Mouse (Mus musculus) left cerebral cortex, postnatal 10 days (tissue): ENCODE results near the gene Acvr2b. TPM values are rescaled to one million over a fixed set of nuclear protein-coding genes. Genes with fewer than 3 reads are reported as not detected.

ENCODE experiments used
- DNase-seq, 2 experiments: peaks; one replicate each; pipeline ENCODE4 v3.0.0; 2021 to 2022; ENCODE audit warnings: low spot score in 2 of 2, mixed read lengths in 1 of 2; ENCODE audit errors: extremely low spot score in 1 of 2
- intact Hi-C: fragments of 180-260 bp; cut with DNase I; formaldehyde crosslinking; loops from one replicate; pipeline ENCODE4 v1.15.1; 2025
- total RNA-seq, 2 experiments: library from RNA; stranded (reverse); gene quantifications; 2 replicates each; pipeline ENCODE4 v1.2.3; 2021

The Acvr2b gene
- total RNA-seq, 2 experiments from 2014 or later, result 11.9 to 12.2 TPM

DNA sequence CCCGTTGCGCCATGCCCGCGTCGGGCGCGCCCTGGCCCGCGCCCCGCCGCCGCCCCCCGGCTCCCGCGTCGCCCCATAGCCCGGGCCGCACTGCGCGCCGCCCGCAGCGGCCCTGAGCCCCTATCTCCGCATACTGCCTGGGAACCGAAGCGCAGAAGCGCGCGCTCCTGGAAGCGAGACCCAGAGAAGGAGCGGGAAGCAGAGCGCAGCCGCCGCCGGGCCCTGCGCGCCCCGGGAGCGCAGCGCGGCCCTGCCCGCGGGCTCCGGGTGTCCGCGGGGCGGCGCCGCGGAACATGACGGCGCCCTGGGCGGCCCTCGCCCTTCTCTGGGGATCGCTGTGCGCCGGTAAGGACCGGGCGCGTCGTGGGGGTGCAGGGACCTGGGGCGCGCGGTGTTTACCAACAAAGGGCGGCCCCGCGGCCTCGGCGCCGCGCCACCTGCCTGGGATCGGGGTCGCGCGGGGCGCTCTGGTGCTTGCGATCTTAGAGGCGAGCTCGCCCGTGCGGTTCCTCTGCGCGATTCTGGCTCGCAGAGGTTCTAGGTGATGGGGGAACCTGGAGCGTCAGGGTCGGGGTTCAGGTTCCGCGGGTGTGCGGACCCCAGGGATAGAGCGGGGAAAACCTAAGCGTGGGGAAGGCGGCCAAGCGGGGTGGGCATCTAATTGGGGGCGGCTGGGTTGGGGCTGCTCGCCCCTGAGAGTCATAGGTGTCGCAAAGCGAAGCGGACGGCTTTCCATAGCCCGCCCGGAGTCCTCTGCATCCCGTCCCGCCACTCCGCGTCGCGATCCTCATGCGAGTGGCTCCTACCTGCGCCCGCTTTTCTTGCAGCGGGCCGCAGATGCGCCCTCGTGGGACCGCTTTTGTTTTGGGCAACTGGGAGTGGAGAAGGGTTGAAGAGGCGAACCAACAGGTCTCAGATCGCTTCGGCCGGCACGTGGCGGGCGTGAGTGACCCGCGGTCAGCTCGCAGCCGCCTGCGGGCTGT is 626 bp downstream of the Acvr2b start:
- peak in 1 of 2 experiments; percentile 72 for DNase-seq
- intact Hi-C loops, result no loop called here

DNA sequence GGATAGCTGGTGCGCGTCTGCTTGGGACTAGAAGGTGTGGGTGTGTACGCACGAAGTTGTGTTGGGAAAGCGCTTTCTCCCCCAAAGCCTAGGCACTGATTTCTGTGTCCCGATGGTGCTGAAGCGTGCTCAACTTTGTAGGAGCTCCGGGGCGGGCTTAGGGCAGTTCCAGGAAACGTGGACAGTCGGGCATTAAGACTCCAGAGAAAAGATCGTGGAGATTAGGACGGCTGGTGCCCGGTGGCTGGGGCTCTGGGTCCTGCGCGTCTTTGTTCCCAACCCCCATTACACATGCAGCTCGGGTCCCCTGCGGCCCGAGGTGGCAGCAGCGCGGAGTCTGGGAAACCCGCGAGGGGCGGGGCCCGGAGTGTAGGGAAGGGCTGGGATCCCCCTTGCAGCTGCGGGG is 1.3 kb downstream of the Acvr2b start:
- intact Hi-C loops, result no loop called here
- DNase-seq, result peak; percentile 23 to 75

DNA sequence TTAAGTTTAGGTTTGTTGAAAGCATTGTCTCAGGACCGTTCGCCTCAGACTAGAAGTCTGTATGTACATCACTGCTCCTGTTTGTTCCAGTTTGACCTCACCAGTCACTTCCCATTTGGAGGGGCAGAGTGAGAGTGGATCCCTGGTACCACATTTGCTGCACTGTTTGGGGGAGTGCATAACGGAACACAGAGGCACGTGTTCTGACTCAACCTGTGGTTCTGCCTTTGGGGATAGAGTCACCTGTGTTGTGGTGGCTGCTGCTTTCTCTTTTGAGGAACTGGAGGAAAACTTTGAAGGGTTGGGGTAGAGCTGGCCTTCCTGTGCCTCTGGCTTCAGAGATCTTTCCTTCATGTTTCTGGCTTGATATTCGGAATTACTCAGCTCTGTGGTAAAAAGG is 2.2 kb downstream of the Acvr2b start:
- intact Hi-C loops, result no loop called here
- DNase-seq, result no peak

DNA sequence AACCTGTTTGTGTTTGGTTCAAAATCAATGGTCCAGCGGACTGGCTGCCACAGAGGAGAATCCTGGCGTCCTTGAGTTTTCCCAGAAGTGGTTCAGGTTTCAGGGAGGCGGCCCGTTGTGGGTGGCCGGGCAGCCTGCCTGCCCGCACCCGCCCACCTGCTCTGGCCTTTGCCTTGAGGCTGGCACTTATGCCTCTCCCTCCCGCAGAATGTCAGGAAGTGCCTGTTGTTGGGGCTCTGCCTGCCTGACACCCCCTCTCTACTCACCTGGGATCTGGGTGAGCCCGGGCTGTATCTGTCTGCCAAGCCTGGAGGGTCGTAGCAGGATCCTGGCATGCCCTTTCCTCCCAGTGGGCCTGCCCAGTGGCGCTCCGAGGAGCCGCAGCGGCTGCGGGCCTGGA is 6.0 kb downstream of the Acvr2b start:
- DNase-seq, result no peak
- intact Hi-C loops, result no loop called here

DNA sequence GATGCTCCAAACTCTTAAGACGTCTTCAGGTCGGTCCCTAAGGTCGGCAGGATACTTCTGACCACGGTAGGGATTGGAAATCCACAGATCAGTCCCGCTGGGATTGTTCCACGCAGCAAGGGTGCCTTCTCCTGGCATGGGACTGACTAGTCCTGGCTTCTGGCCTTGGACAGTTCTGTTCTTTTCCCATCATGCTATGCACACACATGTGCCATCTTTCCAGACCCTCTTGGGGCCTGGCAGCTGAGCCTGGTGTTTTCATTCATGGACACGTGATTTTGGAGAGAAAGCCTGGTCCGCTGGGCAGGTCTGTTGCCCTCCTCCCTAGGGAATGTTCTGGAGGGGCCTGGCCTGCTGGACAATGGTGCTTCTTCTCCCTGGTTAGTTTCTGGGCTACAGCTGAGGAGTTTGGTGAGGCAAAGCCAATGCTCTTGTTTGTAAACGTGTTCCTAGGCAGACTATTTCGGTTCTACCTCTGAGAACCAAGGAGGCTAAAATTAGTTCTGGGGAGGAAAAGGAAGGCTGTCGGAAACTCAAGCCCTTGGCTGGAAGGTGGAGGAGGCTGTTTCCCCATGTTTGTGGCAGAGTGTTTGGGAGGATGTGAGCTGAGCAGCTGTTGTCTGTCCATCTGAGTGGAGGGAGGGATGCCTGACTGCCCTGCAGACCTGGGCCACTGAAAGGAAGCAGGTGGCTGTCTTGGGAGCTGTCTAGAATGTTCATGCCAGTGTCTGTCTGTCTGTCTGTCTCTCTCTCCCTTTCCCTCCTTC is 7.2 kb downstream of the Acvr2b start:
- no peak for DNase-seq
- intact Hi-C loops, result no loop called here

DNA sequence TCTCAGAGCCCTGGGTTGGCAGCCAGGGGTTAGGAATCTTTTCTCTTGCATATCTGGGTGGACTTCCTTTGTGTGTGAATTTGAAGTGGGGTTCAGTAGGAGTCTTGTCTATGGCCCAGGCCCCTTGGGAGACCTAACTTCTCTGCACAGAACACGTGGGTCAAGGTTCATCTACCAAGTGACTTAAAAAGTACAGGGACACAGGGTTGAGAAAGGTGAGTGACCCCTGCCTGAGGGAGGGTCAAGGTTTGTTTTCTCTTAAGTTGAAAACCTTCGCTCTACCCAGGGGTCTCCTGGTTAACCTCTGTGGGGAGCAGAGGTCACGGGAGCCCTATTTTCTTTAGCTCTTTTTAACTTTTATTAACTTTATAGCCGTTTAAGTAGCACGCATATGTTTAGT is 7.9 kb downstream of the Acvr2b start:
- DNase-seq, result no peak
- intact Hi-C loops, result no loop called here

DNA sequence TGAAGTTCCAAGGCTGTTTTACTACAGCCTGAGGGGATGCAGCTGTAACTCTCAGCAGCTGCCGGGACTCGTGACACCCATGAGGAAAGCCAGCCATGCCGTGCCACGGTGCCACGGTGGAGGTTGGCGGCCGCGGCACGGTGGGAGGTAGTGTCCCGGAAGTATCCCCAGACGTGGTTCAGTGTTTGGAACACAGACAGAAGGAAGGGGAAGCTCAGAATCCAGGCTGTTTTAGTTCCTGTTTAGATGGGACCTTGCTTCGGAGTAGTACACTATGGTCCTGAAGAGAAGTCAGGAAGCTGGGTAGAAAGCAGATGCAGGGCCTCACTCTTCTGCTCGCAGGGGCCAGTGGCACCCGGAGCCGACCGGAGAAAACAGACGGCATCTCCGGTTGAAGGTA is 16.1 kb downstream of the Acvr2b start:
- DNase-seq, result no peak
- intact Hi-C loops, result no loop called here

DNA sequence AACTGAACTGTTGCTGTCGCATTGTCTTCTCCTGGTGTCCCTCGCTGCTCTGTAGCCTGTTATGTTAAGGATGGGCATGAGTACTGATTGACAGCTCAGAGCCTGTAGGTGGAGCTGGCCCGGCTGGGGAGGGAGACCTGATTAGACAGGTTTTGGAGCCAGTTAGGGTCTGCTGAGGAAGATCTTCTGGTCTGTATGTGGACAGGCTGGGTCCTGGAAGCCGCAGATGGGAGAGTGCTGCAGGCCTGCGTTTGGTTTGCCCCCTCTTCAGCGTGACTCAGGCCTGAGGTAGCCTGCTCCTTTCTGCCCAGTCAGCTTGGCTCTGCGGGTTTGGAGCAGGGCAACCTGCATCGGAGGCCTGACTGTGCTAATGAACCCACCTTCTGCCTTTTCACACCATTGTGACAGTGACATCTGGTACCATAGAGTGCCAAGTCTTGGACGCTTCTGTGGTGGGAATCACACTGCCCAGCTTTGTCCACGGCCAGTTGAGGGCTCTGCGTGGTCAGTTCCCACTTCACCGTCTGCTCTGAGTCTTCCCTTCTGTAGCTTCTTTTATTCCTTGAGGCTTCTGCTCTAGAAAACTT is 18.0 kb downstream of the Acvr2b start:
- intact Hi-C loops, result no loop called here
- no peak for DNase-seq

DNA sequence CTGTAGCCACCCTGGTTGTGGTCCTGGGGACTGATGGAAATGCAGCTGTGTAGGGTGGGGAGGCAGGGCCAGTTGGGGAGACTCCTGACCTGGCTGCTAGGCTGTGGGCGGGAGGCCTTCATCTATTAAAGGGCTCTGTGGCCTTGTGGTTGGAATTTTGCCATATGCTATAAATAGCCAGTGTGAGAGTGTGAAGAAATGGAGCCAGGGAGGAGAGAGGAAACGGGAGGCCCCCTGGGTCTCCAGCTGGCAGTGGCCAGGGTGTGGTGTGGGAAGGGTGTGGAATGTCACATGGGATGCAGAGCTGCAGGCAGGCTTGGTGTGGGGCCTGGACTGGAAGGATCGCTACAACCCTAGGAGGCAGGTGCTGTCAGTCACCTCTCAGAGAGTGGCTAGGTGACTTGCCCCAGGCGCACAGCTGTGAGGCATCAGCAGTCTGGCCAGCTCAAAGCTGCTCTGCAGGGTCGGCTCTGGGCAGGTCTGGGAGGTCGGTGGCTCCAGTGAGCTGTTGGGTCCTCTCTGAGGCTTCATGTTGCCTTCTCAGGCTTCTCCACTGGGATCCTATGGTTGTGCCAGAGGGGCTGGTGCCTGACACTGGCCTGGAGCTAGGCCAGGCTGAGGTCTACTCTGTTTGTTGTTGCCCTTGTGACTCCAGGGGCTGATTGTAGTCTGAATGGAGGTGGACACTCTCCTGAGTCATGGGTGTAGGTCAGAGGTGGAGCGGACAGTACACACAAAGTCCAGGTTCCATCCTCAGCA is 23.5 kb downstream of the Acvr2b start:
- intact Hi-C loops, result loop anchor here (5.0 kb wide), 1 partner anchor 68 kb away; the partner anchor contains the start of gene Xylb
- peak in 1 of 2 experiments; percentile 71 for DNase-seq

DNA sequence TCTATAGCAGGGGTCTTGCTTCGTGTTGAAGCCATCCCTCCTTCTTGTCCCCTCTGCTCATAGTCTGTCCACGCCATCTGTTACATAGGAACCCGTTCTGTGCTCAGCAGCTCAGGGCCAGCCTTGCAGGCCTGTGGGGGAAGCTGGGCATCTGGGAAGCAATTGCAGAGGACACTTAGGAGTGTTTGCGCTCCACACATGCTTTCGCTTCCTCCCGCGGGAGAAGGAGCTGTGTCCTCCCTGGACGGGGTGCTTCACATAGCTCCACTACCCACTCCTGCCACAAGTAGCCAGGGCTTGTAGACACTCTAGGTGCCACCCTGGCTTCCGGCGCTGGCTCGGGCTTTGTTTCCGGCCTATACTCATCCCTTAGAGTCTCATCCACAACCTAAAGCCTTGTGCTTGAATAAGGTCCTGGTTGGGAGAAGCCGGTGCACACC is 24.1 kb downstream of the Acvr2b start:
- intact Hi-C loops, result loop anchor here (5.0 kb wide), 1 partner anchor 69 kb away; the partner anchor contains the start of gene Xylb

DNA sequence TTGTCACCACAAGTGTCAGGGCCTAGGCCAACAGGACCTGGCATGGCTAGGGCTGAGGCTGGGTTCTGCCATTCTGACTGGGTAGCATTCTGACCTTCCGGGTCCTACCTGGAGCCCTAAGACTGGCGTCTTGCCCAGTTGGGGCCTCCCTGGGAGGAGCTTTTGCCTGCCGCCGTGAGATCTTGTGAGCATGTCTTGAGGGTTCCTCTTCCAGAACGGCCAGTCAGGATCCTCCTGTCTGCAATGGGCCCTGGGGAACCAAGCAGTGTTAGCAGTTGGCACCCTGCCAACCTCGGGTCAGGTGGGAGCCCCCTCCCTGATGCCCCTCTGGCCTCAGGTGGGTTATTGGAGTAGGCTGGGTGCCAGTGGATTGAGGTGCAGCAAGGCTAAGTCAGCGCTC is 24.6 kb downstream of the Acvr2b start:
- no peak for DNase-seq
- intact Hi-C loops, result loop anchor here (5.0 kb wide), 1 partner anchor 69 kb away; the partner anchor contains the start of gene Xylb

More for the DNA sequence above, 24.1 kb downstream of the Acvr2b start:
- DNase-seq, result no peak

DNA sequence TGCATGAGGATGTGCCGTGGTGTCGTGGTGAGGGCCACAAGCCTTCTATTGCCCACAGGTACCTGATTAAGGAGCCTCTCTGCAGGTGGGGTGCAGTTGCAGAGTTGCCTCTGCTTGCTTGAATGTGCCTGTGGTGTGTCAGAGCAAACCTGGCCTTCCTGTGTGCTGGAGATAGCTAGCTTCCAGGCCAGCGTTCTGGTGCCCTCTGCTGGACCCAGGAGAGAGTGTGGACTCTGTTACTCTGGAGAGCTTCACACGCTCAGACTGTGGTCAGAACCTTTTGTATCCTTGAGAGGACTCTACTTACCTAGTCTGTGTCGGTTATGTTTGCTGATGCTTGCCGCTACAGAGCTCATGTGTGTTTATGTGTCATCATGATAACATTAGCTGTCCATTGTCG is 28.4 kb downstream of the Acvr2b start:
- intact Hi-C loops, result no loop called here

DNA sequence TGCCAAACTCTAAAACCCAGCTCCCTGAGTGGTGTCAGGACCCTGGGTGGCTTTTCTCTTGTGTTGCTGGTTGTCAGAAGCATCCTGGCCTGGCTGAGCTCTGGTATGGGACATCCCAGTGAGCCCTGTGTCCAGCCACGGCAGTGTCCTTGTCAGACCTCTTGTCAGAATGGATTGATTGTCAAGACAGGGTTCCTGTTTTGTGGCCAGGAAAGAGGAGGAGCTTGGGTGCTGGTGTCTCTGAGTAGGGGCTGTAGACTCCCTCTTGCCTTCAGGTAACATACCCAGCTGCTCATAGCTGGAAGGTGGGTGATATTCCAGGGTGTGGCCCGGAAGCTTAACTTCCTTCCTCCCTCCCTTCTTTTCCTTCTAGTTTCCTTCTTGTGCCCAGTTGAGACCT is 33.9 kb downstream of the Acvr2b start:
- no peak for DNase-seq
- intact Hi-C loops, result no loop called here

More for the DNA sequence above, 28.4 kb downstream of the Acvr2b start:
- peak; percentile 78 to 84 for DNase-seq

DNA sequence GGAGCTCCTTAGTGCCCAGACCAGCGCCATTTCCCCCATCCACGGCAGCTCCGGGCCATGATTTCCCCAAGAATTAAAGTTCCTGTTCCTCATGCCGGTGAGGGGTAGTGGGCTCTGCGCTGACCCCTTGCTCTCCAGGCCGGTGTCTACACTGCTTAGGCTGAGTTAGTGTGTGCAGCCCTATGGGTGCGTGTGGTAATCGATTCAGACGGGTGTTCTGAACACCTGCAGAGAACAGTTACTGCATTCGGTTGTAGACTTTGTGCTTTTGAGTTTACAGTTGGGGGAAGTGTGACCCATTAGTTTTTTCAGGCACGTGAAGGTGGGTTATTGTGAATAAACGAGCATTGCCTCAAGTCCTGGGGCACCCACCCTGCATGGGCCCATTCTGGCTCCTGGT is 36.1 kb downstream of the Acvr2b start:
- intact Hi-C loops, result no loop called here

DNA sequence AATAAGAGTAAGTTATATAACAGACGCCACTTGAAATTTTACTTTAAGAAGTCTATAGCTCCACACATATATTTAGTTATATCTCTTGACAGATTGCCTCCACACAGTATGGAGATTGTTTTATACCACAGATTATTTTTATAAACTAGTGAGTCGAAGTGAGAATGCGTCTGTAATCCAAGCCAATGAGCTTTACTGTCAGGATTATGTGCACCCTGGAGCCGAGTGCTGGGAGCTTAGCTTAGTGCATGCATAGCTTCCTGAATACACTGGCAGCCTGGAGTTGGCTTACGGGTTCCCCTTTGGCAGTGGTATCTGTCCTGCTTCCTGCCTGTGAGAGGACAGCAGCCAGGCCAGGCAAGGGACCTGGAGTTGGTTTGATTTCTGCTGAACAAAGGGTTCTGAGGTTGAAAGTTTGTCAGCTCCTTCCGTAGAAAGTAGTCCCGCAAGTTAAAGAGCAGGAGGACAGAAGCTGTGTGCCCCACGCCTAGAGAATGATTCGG is 36.6 kb downstream of the Acvr2b start:
- intact Hi-C loops, result no loop called here
- DNase-seq, result no peak

More for the DNA sequence above, 36.1 kb downstream of the Acvr2b start:
- no peak for DNase-seq

DNA sequence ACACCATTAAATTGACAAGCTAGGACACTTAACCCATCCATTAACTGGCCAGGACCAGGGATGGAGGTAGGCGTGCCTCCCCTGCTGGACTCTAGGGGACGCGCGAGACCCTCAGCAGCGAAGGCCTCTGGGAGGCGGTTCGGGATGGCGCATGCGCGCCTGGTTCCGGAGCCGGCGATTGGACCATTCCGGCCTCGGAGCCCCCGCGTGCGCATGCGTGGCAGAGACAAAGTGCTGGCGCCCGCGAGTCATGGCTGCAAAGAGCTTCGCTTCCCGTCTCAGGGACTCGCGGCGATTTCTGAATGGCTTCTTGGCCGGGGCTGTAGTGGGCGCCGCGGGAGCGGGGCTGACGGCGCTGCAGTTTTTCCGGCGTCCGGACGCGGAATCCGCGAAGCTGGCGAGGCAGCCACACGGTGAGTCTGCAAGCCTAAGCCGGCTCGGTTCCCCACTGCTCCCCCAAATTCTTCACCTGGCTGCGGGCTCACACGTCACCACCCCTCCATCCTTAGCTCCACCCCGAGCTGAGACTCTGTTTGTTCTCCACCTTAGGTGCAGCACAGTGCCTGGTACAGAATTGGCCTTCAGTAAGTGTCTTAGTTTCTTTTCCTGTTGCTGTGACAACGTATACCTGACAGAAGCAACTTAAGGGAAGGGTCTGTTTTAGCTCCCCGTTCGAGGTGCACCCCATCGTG is 43.0 kb downstream of the Acvr2b start, which contains the start of gene Exog:
Exog (plus strand) TSS at position 206 of the 692 bp plus-strand sequence.
- peak; percentile 97 to 99 for DNase-seq
- intact Hi-C loops, result no loop called here

DNA sequence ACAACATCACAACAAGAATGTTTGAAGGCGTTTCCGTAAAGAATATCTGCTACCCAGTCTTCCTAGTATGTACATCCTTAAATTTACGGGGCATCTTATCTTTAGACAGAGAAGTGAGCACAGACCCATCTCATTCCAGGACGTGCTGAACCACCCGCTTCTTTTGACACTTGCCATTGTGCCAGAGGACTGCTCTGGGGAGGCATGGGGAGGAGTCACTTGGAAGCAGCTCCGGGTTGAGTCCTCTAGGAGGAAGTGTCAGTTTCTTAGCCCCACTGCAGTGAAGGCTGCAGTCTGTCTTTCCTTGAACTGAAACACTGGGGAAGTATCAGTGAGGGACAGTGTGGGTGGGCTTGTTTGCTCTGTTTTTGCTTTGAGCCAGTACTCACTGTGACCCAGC is 43.8 kb downstream of the Acvr2b start:
- intact Hi-C loops, result no loop called here
- DNase-seq, result no peak

DNA sequence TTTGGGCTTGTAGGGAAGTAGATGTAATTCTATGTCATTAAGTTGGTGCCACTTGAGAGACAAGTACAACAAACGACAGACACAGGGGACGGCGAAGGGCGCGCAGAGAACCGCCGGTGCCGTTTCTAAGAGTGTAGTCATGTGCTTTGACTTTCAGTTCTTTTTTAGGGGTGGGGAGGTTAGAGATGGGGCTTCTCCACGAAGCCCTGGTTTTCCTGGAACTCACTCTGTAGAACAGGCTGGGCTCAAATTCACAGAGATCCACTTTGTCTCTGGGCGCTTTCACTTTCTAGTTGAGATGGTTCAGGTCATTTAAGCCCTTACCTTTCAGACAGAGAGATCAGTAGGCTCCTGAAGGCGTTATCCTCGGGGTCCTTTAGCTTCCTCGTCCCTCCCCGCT is 54.0 kb downstream of the Acvr2b start:
- DNase-seq, result no peak
- intact Hi-C loops, result no loop called here
